Mouse (Mus musculus): ENCODE results near the gene Nr1h3. TPM values are rescaled to one million over a fixed set of nuclear protein-coding genes. Genes with fewer than 3 reads are reported as not detected.

The Nr1h3 gene
- polyA plus RNA-seq, 1 experiment from 2014 or later = 1.7 TPM

DNA sequence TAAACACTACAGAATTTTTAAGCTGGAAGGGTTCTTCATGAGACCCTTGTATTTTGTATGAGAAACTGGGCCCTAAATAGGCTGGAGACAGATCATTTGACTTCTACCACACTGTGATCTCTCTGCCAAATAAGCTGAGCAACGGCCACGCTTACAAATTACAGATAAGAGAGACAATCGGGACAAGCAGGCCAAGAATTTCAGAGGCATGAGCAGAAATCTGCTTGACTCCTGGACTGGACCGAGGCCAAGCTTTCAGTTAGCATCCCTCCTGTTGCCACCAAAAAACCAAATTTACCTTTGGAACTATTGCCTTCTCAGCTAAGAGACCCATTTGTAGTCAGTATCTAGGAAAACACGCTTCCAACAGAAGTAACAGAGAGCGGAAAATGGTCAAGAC is 42.0 kb downstream of the Nr1h3 start:
- Histone ChIP-seq H3K4me3 (ENCODE audit: low read length) (no peak overlapping the region), H3K4me2 (replicated peaks; ENCODE audit: low read depth, low read length) (no peak overlapping the region), H3K27me3 (ENCODE audit: control insufficient read depth, insufficient read depth, low read length) (no peaks in the 10 kb centered on the region), H3K36me3 (ENCODE audit: control insufficient read depth, insufficient read depth, low read length) (peaks cover 11% of the 10 kb centered on the region; the same call in 1 of the 2 replicates), H3K4me1 (ENCODE audit: control insufficient read depth, insufficient read depth, low read length) (no peaks in the 10 kb centered on the region), H3K27ac (ENCODE audit: low read depth, low read length) (no peak overlapping the region), H3K9me3 (ENCODE audit: control insufficient read depth, low read length) (no peaks in the 10 kb centered on the region), H3K9ac (ENCODE audit: low read depth, low read length) (no peak overlapping the region)
- ATAC-seq (ENCODE audit: low FRiP score, low TSS enrichment) = no peak
- 88% methylated on average over 6 of the region's 6 CpGs for WGBS

DNA sequence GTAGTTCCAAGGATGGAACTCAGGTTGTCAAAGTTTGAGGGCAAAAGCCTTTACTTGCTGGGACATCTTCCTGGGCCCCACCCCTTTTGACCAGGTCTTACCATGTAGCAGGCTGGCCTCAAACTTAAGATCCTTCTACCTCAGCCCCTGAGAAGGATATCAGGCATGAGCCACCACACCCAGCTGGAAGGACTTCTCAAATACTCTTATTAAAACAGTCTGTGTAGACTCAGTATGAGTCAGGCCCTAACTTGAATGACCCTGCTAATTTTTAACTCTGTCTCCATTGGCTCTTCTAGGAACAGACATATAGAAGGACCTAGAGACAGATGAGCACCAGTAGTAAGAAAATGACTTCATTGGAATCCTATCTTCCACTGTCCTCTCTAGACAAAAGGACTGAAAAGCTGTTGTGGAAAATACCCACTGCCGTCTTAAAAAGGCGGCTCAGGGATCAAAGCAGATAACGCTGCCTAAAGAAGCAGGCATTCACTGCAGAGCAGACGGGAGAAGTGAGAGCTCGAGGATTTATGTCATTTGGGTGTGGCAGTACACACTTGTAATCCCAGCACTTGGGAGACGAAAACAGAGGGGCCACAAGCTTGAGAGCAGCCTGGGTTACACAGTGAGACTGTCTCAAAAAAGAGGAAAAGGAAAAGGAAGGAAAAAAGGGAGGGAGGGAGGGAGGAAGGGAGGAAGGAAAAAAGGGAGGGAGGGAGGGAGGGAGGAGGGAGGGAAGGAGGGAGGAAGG is 45.5 kb downstream of the Nr1h3 start:
- Histone ChIP-seq H3K36me3 (ENCODE audit: control insufficient read depth, insufficient read depth, low read length) (peaks cover 15% of the 10 kb centered on the region; the same call in 1 of the 2 replicates), H3K9ac (ENCODE audit: low read depth, low read length) (no peak overlapping the region), H3K9me3 (ENCODE audit: control insufficient read depth, low read length) (no peaks in the 10 kb centered on the region), H3K4me3 (ENCODE audit: low read length) (no peak overlapping the region), H3K27me3 (ENCODE audit: control insufficient read depth, insufficient read depth, low read length) (no peaks in the 10 kb centered on the region), H3K27ac (ENCODE audit: low read depth, low read length) (no peak overlapping the region), H3K4me1 (ENCODE audit: control insufficient read depth, insufficient read depth, low read length) (no peaks in the 10 kb centered on the region), H3K4me2 (replicated peaks; ENCODE audit: low read depth, low read length) (no peak overlapping the region)
- no peak for ATAC-seq (ENCODE audit: low FRiP score, low TSS enrichment)
- WGBS = 22% methylated on average over 6 of the region's 6 CpGs

DNA sequence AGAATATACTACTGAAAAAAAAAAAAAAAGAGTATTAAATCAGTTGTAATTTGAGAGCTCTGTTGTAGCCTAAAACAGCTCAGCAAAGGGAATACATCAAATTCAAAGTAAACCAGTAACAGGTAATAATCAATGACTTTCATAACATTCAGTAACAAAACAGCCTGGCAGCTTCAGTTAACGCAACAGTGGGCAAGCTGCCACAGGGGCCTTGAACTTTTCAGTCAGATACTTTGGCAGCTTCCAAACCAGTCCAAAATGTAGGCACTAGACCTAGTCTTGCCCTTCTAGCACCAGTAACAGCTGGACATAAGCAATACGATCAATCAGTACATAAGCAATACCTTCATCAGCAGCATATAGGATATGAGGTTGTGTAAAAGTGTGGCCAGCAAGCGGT is 48.5 kb downstream of the Nr1h3 start:
- WGBS = 93% methylated on average over 3 of the region's 3 CpGs
- H3K4me3 ChIP-seq (ENCODE audit: low read length) = no peak overlapping the region
- peaks cover 18% of the 10 kb centered on the region; the same call in 1 of the 2 replicates for H3K36me3 ChIP-seq (ENCODE audit: control insufficient read depth, insufficient read depth, low read length)
- H3K27me3 ChIP-seq (ENCODE audit: control insufficient read depth, insufficient read depth, low read length) = no peaks in the 10 kb centered on the region
- H3K9ac ChIP-seq (ENCODE audit: low read depth, low read length) = no peak overlapping the region
- H3K27ac ChIP-seq (ENCODE audit: low read depth, low read length) = no peak overlapping the region
- no peak overlapping the region for H3K4me2 ChIP-seq (replicated peaks; ENCODE audit: low read depth, low read length)
- no peaks in the 10 kb centered on the region for H3K4me1 ChIP-seq (ENCODE audit: control insufficient read depth, insufficient read depth, low read length)
- no peaks in the 10 kb centered on the region for H3K9me3 ChIP-seq (ENCODE audit: control insufficient read depth, low read length)
- ATAC-seq (ENCODE audit: low FRiP score, low TSS enrichment) = no peak

DNA sequence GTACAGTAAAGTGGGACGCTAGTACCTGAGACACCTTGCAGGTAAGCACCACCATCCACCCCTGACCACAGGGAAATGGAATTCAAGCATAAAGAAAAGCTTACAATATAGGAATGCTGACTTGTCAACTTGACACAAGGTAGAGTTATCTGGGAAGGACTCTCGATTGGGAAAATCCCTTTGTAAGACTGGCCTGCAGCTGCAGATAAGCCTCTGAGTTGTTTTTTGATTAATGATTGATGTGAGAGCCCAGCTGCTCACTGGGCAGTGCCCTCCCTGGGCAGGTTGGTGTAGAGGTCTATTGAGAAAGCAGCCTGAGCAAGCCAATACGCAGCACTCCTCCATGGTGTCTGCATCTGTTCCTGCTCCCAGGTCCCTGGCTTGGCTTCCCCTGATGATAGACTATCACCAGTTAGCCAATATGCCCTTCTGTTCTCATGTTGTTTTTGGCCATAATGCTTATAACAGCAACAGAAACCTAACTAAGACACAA is 49.7 kb downstream of the Nr1h3 start:
- Histone ChIP-seq H3K4me3 (ENCODE audit: low read length) (no peak overlapping the region), H3K4me2 (replicated peaks; ENCODE audit: low read depth, low read length) (no peak overlapping the region), H3K27ac (ENCODE audit: low read depth, low read length) (no peak overlapping the region), H3K9ac (ENCODE audit: low read depth, low read length) (no peak overlapping the region), H3K36me3 (ENCODE audit: control insufficient read depth, insufficient read depth, low read length) (peaks cover 16% of the 10 kb centered on the region; the same call in 1 of the 2 replicates), H3K4me1 (ENCODE audit: control insufficient read depth, insufficient read depth, low read length) (no peaks in the 10 kb centered on the region), H3K9me3 (ENCODE audit: control insufficient read depth, low read length) (no peaks in the 10 kb centered on the region), H3K27me3 (ENCODE audit: control insufficient read depth, insufficient read depth, low read length) (no peaks in the 10 kb centered on the region)
- ATAC-seq (ENCODE audit: low FRiP score, low TSS enrichment) = no peak
- WGBS = 80% methylated on average over 3 of the region's 3 CpGs

DNA sequence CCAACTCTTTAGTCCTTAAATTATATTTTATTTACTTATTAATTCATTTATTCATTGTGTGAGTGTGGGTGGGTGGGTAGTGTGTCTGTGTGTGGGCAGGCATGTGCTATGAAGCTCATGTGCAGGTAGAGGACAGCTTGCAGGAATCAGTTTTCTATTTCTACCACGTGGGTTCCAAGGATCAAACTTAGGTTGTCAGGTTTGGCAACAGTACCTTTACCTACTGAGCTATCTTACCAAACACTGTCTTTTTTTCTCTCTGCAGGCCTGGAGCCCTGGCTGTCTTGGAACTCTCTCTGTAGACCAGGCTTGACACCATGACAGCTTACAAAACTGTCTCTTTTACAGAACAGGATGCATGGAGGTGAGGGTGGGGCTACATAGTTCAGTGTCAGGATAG is 51.3 kb downstream of the Nr1h3 start:
- Histone ChIP-seq H3K27me3 (ENCODE audit: control insufficient read depth, insufficient read depth, low read length) (no peaks in the 10 kb centered on the region), H3K27ac (ENCODE audit: low read depth, low read length) (no peak overlapping the region)
- ATAC-seq (ENCODE audit: low FRiP score, low TSS enrichment) = no peak

DNA sequence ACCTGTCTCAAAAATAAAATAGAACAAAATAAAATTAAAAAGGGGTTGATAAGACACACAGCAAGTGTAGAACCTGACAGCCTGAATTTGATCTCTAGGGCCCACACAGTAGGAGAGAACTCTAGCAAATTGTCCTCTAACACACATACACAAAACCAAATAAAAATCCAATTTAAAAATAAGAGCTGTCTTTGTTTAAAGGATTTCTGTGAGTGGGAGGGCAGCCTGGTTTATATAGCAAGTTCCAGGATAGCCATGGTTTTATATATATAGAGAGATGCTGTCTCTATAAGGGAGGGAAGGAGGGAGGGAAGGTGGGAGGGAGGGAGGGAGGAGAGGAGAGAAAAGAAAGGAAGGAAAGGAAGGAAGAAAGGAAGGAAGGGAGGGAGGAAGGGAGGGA is 54.5 kb downstream of the Nr1h3 start:
- no peaks in the 10 kb centered on the region for H3K27me3 ChIP-seq (ENCODE audit: control insufficient read depth, insufficient read depth, low read length)
- no peaks in the 10 kb centered on the region for H3K9me3 ChIP-seq (ENCODE audit: control insufficient read depth, low read length)
- no peak overlapping the region for H3K4me3 ChIP-seq (ENCODE audit: low read length)
- no peak overlapping the region for H3K9ac ChIP-seq (ENCODE audit: low read depth, low read length)
- no peaks in the 10 kb centered on the region for H3K4me1 ChIP-seq (ENCODE audit: control insufficient read depth, insufficient read depth, low read length)
- no peak overlapping the region for H3K4me2 ChIP-seq (replicated peaks; ENCODE audit: low read depth, low read length)
- H3K36me3 ChIP-seq (ENCODE audit: control insufficient read depth, insufficient read depth, low read length) = peaks cover 6% of the 10 kb centered on the region; the same call in 1 of the 2 replicates
- H3K27ac ChIP-seq (ENCODE audit: low read depth, low read length) = no peak overlapping the region
- no peak for ATAC-seq (ENCODE audit: low FRiP score, low TSS enrichment)

More for the DNA sequence above, 51.3 kb downstream of the Nr1h3 start:
- H3K4me1 ChIP-seq (ENCODE audit: control insufficient read depth, insufficient read depth, low read length) = no peaks in the 10 kb centered on the region
- no peak overlapping the region for H3K9ac ChIP-seq (ENCODE audit: low read depth, low read length)
- no peak overlapping the region for H3K4me3 ChIP-seq (ENCODE audit: low read length)
- WGBS = 71% methylated on average over 1 of the region's 1 CpGs
- H3K36me3 ChIP-seq (ENCODE audit: control insufficient read depth, insufficient read depth, low read length) = peaks cover 11% of the 10 kb centered on the region; the same call in 1 of the 2 replicates
- no peaks in the 10 kb centered on the region for H3K9me3 ChIP-seq (ENCODE audit: control insufficient read depth, low read length)
- no peak overlapping the region for H3K4me2 ChIP-seq (replicated peaks; ENCODE audit: low read depth, low read length)

DNA sequence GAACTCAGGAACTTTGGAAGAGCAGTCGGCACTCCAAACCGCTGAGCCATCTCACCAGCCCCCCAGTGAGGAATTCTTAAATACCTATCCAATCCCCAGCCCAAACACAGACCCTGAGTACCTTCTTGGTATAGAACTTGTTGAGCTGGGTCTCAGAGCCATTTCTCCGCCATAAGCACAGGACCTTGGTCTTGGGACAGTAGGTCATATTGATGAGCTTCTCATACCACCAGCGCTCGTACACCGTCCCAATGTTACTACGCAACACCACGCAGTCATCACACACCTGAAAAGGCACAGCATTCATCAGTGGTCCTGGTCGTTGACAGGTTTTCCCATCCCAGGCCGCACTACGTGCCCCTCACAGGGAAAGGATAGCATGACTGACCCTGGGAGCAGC is 59.2 kb downstream of the Nr1h3 start:
- H3K4me1 ChIP-seq (ENCODE audit: control insufficient read depth, insufficient read depth, low read length) = 0 out of 2 replicates have a peak, but pooled peaks cover 3% of the 10 kb centered on the region
- H3K4me3 ChIP-seq (ENCODE audit: low read length) = no peak overlapping the region
- H3K9ac ChIP-seq (ENCODE audit: low read depth, low read length) = no peak overlapping the region
- ATAC-seq (ENCODE audit: low FRiP score, low TSS enrichment) = no peak
- no peak overlapping the region for H3K4me2 ChIP-seq (replicated peaks; ENCODE audit: low read depth, low read length)
- H3K27ac ChIP-seq (ENCODE audit: low read depth, low read length) = no peak overlapping the region
- H3K27me3 ChIP-seq (ENCODE audit: control insufficient read depth, insufficient read depth, low read length) = no peaks in the 10 kb centered on the region
- 97% methylated on average over 11 of the region's 11 CpGs for WGBS
- H3K9me3 ChIP-seq (ENCODE audit: control insufficient read depth, low read length) = no peaks in the 10 kb centered on the region
- peaks cover 3% of the 10 kb centered on the region; the same call in 1 of the 2 replicates for H3K36me3 ChIP-seq (ENCODE audit: control insufficient read depth, insufficient read depth, low read length)

DNA sequence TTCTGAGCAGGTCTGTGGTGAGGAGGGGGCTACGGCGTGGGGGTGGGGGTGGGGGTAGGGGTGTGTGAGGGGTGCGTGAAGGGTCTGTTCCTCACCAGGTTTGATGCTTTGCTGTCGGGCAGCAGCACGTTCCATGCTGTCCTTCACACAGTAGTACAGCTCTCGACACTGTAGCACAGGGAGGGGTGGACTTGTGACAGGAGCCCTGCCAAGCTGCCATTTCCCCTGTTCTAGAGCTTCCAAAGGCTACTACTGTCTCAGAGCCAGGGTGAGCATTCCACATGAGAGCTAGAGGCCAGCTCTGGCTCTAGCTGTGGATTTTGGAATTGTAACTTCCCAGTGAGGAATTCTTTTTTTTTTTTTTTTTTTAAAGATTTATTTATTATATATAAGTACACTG is 59.7 kb downstream of the Nr1h3 start:
- Histone ChIP-seq H3K4me2 (replicated peaks; ENCODE audit: low read depth, low read length) (no peak overlapping the region), H3K9ac (ENCODE audit: low read depth, low read length) (no peak overlapping the region), H3K36me3 (ENCODE audit: control insufficient read depth, insufficient read depth, low read length) (peaks cover 3% of the 10 kb centered on the region; the same call in 1 of the 2 replicates), H3K9me3 (ENCODE audit: control insufficient read depth, low read length) (no peaks in the 10 kb centered on the region), H3K4me3 (ENCODE audit: low read length) (no peak overlapping the region), H3K27ac (ENCODE audit: low read depth, low read length) (no peak overlapping the region), H3K27me3 (ENCODE audit: control insufficient read depth, insufficient read depth, low read length) (no peaks in the 10 kb centered on the region), H3K4me1 (ENCODE audit: control insufficient read depth, insufficient read depth, low read length) (0 out of 2 replicates have a peak, but pooled peaks cover 3% of the 10 kb centered on the region)
- 91% methylated on average over 6 of the region's 6 CpGs for WGBS
- ATAC-seq (ENCODE audit: low FRiP score, low TSS enrichment) = no peak

DNA sequence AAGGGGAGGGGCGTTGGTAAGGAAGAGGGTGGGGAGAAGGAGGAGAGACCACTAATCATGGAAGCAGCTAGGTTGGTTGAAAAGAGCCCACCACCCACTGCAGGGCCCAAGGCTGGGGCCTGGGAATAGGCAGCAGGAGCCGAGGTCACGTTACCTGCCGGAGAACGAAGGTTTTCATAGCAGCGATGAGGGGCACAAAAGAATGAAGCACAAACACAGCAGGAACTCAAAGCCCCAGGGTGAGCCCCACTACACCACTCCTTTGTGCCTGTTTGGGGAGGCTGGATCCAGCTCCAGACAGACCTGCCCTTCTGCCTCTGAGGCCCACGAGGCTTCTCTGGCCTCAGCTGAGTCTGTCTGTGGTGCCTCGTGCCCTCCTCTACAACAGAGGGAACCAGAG is 62.9 kb downstream of the Nr1h3 start:
- no peaks in the 10 kb centered on the region for H3K27me3 ChIP-seq (ENCODE audit: control insufficient read depth, insufficient read depth, low read length)
- no peak overlapping the region for H3K4me3 ChIP-seq (ENCODE audit: low read length)
- ATAC-seq (ENCODE audit: low FRiP score, low TSS enrichment) = no peak
- no peaks in the 10 kb centered on the region for H3K9me3 ChIP-seq (ENCODE audit: control insufficient read depth, low read length)
- no peak overlapping the region for H3K27ac ChIP-seq (ENCODE audit: low read depth, low read length)
- peaks cover 3% of the 10 kb centered on the region; the same call in 1 of the 2 replicates for H3K36me3 ChIP-seq (ENCODE audit: control insufficient read depth, insufficient read depth, low read length)
- H3K9ac ChIP-seq (ENCODE audit: low read depth, low read length) = no peak overlapping the region
- no peak overlapping the region for H3K4me2 ChIP-seq (replicated peaks; ENCODE audit: low read depth, low read length)
- 86% methylated on average over 8 of the region's 8 CpGs for WGBS
- H3K4me1 ChIP-seq (ENCODE audit: control insufficient read depth, insufficient read depth, low read length) = 0 out of 2 replicates have a peak, but pooled peaks cover 3% of the 10 kb centered on the region
